Mouse (Mus musculus): ENCODE results near the gene Vmn1r53.
"Not testable (repeated sequence)": the region's sequence is repeated elsewhere in the genome, so short reads cannot be mapped to it uniquely, and the experiment has no call there.

The Vmn1r53 gene

DNA sequence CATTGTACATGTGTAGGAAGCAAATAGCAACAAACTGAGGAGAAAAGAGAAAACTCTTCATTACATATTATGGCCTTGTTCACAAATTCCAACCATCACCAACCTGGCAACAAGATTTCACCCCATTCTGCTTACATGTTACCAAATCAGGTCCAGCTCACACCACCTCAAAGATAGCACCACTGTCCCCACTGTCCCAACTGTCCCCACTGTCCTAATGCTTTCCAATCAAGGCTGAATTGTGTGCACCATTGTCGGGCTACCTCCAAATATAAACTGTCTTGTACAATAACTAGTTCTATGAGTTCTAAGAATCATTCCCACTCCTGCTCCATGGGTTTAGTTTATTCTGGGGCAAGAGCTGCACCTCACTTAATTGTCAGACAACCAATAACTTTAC lies at the start of gene Vmn1r53:
Vmn1r53 (minus strand) TSS at position 101 of the 400 bp plus-strand sequence.
- in situ Hi-C loops (cut with MboI, MseI) = no loop called here

DNA sequence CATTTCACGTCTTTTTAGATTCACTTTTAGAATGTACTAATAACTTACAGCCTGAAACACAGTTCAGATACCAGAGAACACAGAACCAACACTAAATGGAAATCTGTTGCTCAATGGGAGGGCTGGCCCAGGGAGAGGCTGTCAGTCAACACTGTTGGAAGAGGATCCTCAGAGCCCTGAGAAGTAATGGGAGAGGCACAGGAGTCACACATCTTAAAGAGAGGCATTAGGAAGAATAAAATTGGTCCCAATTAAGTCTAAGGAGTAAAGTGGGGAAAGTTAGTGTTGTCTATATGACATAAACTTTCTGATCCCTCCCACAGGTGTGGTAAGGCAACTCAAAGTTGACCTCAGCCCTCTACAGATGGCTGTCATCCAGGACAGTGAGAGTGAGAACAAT lies 21.8 kb upstream of the Vmn1r53 start, which contains the start of gene Vmn1r54:
Vmn1r54 (plus strand) TSS at position 301 of the 400 bp plus-strand sequence.
- in situ Hi-C loops (cut with MboI, MseI) = no loop called here

DNA sequence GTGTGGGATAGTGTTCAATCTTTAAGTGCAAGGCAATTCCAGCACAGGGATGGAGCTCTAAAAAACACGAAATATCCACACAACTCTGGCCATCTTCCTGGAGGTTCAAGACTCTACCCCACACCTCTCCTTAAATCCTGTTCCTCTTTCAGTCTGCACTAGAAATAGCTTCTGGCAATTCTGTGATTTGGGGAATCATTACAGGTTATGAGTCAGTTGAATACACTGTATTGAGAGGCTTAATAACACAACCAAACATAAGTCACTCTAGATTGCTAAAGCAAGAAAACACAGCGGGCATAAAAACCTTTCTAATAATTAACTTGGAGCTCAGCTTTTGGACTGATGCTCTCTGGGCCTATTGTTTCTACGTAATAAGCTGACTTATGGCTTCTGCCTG lies 19.8 kb upstream of the Vmn1r53 start:
- in situ Hi-C loops (cut with MboI, MseI) = no loop called here

DNA sequence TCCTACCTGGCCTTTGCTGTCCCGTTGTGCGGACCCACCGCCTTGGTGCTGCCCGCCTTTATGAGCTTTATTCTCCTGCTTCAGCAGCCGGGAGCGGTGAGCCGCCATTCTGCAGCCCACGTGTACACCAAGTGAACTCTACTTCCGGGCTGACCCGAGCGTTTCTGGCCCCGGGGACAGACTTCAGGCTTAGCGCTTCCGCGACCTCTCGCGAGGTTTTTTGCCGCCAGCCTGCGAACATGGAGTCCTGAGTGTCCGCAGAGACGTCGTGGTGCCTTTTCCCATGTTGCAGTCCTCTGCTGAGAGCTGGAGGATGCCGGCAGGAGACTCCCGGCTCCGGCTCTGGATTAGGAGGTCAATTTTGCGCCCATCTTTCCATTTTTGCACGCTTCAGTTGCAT lies 8.4 kb upstream of the Vmn1r53 start:
- in situ Hi-C loops (cut with MboI, MseI) = no loop called here

DNA sequence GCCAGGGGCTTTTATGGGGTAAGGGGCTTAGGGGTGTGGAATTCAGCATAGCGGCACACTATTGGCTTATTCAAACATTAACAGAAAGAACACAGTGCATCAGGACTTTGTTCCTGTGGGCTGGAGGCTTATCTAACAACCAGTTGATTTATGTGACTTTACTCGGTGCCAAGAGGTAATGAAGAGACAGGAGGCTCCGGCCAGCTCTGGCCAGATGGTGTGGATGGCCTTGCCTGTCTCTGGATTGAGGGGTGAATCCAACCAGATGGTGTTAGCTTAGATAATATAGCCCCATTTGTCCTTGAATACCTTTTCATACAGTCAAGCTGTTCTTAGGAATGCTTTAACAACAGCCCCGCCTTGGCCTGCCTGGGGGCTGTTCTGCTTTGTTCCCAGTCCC lies 7.9 kb upstream of the Vmn1r53 start:
- in situ Hi-C loops (cut with MboI, MseI) = not testable (repeated sequence)

DNA sequence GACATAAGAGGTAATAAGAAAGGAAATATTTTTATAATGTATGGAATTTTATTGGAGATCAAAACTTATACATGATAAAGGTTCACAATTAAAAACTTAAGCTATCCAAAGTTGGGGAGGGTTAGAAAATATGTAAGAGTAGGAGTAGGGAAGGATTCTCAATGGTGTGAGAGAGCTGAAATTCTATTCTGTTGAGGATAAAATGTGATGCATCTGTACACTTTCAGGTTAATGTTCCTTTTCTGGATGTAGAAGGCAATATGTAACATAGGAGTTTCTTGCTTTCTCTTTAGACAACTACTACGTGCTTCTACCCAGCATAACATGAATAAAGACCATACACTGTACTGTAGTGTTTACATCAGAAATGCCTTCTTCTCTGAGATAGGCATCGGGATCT lies 21.7 kb downstream of the Vmn1r53 start, which contains the start of gene V1ra8:
V1ra8 (plus strand) TSS at position 301 of the 400 bp plus-strand sequence.
- in situ Hi-C loops (cut with MboI, MseI) = not testable (repeated sequence)

DNA sequence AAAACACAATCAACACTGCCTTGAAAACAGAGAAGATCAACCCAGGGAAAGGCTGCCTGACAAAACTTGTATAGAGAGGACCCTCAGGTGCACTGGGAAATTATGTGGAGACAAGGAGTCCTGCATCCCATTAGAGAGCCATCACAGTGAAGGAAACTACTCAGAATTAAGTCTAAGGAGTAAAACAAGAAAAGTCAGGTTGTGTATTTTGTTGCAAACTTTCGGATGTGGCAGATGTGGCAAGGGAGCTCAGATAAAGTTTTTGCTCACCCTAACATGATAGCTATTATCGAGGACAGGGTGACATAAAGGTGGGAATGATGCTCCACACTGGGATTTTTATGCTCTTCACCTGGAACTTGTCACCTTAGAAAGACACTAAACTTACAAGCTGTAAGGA lies 49.7 kb downstream of the Vmn1r53 start, which contains the start of gene Vmn1r52:
Vmn1r52 (plus strand) TSS at position 301 of the 400 bp plus-strand sequence.
- in situ Hi-C loops (cut with MboI, MseI) = no loop called here
